Mouse (Mus musculus): ENCODE data around the gene Numbl.

DNA sequence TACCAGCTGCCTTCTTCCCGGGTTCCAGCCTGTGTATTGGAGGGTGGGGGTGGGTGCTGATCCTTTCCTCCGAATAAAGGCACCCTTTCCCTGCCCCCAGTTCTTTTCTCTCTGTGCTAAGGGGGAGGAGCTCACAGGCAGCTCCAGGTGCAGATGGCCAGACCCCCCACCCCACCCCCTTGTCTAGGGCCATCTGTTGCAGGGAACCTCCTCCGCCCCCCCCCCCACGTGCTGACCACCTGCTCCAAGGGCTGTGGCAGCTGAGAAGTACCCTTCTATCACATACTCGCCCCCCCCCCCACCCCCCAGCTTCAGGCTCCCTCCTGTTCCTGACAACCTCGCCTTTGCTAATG, 405 bp upstream of the Numbl start:
- TF ChIP-seq CTCF (IDR thresholded peaks at IDR 0.05) (no peak), EP300 (IDR thresholded peaks at IDR 0.05) (no peak)

Measured in lung, postnatal 0 days (tissue).